Comparison of ENCODE assay signal across 20 mouse cellular contexts in genomic region chr6:63401698-63402097, GRCm38 (mm10).
DNase-seq lines count a peak whose midpoint lies in the region; ATAC-seq lines count a peak whose summit lies in the region.
"Had no signal": no experiment of that assay in that cellular context is flagged by ENCODE, and none has a peak within 500 bp of the region (broad histone marks: within the 10 kb centered on the region; RNA-seq: fewer than 3 reads in every experiment).

No protein-coding gene starts in this region.

- DNase-seq in cerebellum, postnatal 14 days = no peak
- DNase-seq in frontal cortex, postnatal 14 days (ENCODE audit: low spot score in 2 of 2) = no peak
- peak; percentile 6 for DNase-seq in retina, postnatal 1 day
- DNase-seq in retina, embryonic 14.5 days (ENCODE audit: low spot score) = no peak
- DNase-seq in gastrocnemius, postnatal 14 days = no peak
- DNase-seq: adrenal gland, adult 8-10 months; adrenal gland, postnatal 14 days; adrenal gland, postnatal 36 days; B cell, adult 2 months; cerebellum, adult 18-20 months; cerebellum, adult 8-10 months; cerebellum, postnatal 36 days; embryo, embryonic 11 days had no signal

- intact Hi-C loops in gastrocnemius, postnatal 14 days (cut with DNase I; ENCODE audit: low total_unique reads) = no loop called here

- ATAC-seq in cerebellum, adult (ENCODE audit: insufficient number of reproducible peaks, low FRiP score, low TSS enrichment) = peak; percentile 81; the same call in 1 of the 2 replicates
- peak; percentile 97 for ATAC-seq in frontal cortex, adult (ENCODE audit: low TSS enrichment)
- ATAC-seq: activated CD4-positive, CD25-positive, alpha-beta regulatory T cell, adult 4 months; CD4-positive, CD25-positive, alpha-beta regulatory T cell, adult 4 months; forebrain, embryonic 14.5 days; forebrain, embryonic 16.5 days; Patski had no signal
